Mouse (Mus musculus) lung, postnatal 0 days (tissue): ENCODE results near the gene Cop1.

Experiments
- CTCF ChIP-seq: IDR thresholded peaks from 2 replicates; pipeline ENCODE4 v1.5.1; 2016; ENCODE audit warnings: antibody characterized with exemption, mild to moderate bottlenecking
- EP300 ChIP-seq: IDR thresholded peaks from 2 replicates; pipeline ENCODE4 v1.6.1; 2016; ENCODE audit warnings: antibody characterized with exemption, mild to moderate bottlenecking, control low read depth

DNA sequence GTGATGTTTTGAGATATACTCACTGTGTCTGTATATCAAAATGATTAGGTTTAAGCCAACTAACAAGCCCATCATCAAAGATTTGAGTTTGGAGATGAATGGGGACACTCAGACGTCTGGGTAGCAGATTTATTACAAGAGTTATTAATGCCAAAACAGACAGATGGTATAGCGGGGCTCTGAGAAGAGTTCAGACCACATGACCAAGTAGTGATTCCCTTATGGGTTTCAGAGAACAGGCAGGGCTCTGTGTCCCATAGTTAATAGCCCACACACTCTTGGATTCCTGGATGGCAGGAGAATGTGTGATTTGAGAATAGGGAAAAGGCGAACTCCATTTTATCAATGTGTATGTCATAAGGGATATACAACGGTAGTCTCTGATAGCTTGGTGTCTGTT is 98.9 kb downstream of the Cop1 start:
- TF ChIP-seq CTCF = no peak
- TF ChIP-seq EP300 = no peak
